Mouse (Mus musculus): ENCODE data around the gene Kcnc1.

Gene Kcnc1

DNA sequence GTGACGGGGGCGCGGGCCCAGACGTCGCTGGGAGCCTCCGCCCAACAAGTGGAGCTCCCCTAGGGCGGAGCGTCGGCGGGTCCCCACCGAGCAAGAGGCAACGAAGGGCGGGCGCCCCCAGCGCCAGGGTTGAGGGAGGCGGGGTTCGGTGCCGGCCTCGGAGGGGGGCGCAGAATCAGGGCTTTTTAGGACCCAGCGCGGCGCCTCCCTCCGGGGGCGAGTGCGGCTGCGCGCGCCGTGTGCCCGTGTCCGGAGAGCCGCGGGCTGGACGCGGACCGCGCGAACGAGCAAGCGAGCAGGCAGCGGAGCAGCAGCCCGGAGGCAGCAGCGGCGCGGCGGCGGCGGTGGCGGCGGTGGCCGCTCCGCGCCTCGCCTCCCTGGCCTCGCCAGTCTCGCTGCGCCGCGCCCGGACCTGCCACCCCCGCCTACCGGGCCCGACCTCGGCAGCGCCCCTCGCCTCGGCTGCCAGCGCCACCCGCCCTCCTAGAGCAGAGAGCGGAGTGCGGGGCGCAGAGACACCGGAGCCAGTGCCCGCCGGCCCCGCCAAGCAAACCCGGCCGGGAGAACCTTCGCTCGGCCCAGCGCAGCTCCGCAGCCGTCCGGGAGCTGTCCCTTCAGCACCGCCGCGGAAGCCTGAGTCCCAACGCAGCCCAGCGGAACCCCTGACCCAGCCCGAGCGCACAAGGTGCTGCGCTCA, at the start of gene Kcnc1:
Gene Kcnc1 (plus strand): TSS at position 267 of the 697 bp plus-strand sequence.
- no peak for DNase-seq (ENCODE audit: low read depth)

DNA sequence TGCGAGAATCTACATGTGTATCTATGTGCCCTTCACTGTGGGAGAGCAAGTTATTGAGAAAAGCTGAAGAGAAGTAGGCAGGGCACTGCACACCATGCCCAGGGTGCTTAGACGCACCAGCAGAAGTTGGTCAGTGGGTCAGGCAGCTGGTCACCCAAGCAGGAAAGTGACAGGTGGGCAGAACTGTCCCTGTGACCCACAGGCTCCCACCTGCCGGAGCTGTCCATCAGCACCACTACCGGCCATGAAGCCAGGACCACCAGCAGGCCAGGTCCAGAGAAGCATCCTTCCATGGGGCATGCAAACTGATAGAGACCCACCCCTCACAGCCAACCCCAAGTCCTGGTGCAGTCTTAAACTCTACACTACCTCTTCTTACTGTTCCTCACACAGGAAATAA, 48.6 kb upstream of the Kcnc1 start:
- no peak for DNase-seq (ENCODE audit: low read depth)

DNA sequence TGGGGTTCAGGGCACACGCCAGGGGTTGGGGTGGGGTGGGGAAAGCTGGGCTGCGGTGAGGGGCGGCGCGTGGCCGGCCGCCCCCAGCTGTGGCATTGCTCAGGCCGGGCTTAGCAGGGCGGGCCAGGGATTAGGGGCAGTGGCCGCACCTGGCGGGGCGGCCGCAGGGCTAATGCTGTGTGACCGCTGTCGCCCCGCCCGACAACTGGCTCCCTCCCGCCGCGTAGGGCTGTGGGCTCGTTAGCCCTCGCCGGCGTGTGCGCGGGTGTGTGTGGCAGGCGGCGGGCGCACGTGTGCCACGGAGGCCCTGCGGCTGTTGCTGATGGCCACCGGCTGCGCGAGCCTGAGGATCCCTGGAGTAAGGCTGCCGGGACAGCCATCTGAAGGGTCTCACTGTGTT, 47.5 kb upstream of the Kcnc1 start:
- DNase-seq (ENCODE audit: low read depth), result no peak

DNA sequence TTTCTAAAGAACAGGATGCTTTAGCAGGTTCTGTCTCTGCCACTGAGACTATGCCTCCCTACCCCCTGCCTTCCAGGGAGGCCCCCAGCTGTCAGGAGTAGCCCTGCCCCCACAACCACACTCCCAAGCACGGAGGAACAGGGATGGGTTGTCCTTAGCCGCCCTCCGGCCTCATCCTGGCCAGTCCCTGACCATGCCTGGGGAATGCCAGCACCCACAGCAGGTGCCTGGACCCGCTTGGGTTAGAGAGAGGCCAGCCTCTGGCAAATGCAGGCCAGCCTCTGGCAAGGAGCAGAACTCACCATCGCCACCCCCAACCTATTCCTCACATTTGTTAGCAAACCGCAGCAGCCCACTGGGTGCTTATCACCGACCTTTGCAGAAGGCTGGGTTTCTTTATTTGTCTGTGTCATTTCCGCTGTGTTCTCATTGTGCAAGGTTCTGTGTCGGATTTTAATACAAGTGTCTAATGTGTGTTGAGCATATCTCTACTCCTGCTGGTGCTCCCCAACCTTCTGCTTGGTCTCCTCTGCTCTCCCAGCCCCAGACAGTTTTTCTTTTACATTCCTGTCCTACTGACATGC, 46.1 kb upstream of the Kcnc1 start:
- no peak for DNase-seq (ENCODE audit: low read depth)

DNA sequence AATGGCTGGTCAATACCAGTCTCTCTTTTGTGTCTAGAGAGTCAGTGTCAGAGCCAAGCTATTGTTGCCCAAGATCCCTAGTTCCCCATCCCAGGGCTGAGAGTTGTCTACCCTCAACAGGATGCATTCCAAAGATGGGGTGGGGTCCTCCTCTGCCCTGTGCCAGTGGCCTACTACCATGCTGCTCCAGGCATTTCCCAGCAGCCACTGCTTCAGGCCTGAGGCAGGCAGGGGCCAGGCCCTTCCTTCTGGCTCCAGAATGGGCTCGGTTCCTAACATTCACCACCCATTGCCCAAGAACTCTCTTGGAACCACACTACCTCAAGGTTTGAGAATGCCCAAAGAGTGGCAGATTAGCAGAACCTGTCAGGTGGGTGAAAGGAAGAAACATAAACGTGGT, 43.5 kb upstream of the Kcnc1 start:
- no peak for DNase-seq (ENCODE audit: low read depth)

DNA sequence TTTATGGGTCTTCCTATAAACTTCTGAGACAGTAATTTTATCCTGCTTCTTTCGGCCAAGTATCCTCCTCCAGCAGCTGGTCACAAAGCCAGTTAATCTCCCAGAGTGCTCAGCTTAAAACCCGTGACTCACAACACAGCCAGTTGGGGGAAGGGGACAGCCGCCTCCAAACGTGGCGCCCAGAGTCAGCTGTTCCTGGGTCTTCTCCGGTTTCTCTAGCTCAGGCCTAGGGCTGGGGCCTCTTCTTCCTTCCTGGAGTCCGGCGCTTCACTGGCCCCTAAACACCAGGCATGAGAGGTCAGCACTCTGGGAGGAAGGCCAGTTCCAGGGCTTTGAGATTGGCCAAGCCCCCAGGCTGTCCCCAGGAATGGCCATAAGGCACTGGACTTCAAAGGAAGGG, 43.1 kb upstream of the Kcnc1 start:
- DNase-seq (ENCODE audit: low read depth), result peak; percentile 12

DNA sequence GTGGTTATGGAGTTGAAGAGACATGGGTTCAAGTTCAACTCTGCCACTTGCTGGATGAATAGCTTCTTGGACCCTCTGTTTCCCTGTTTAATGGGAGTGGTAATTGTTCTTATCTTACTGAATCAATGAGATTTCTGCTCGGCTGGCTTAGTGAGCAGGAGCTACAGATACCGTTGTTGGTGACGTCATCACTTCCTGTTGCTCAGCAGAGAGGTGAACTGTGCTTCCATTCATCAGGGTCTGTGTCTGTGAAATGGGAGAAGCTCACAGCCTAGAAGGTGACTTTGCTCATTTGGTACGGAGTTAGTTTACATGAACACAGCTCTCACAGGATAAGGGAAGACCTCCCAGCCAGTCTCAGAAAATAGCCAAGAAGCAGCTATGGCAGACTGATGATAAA, 42.4 kb upstream of the Kcnc1 start:
- no peak for DNase-seq (ENCODE audit: low read depth)

DNA sequence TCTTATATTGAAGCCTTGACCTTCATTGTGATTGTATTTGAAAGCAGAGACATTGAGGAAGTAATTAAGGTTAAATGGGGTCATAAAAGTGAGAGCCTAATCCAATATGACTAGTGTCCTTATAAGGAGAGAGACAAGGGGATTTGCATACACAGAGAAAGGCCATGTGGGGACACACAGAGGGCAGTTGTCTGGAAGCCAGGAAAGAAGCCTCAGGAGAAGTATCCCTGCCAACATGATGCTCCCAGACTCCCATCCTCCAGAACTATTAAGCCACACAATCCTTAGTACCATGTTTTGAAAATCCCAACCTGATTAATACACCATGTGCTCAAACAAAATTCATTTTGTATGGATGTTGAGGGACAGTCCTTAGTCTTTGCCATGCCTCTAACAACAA, 34.5 kb upstream of the Kcnc1 start:
- no peak for DNase-seq (ENCODE audit: low read depth)

DNA sequence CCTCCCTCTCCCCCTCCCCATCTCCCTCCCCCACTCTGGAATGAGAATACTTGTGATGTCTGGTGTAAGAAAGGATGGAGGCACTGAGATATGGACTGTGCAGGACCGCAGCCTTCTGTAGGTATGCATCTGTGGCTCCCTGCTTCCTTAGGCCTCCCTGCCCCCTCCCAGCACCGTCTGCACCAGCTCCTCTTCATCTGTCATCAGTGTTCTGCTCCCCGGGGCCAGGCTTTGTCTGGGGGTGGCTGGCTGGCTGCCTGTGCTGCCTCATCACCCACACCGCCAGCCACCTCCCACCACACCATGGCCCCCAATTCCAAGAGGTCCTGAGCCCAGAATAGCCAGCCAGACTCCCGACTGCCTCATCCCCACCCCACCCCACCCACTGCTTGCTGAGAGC, 32.1 kb upstream of the Kcnc1 start:
- DNase-seq (ENCODE audit: low read depth), result no peak

DNA sequence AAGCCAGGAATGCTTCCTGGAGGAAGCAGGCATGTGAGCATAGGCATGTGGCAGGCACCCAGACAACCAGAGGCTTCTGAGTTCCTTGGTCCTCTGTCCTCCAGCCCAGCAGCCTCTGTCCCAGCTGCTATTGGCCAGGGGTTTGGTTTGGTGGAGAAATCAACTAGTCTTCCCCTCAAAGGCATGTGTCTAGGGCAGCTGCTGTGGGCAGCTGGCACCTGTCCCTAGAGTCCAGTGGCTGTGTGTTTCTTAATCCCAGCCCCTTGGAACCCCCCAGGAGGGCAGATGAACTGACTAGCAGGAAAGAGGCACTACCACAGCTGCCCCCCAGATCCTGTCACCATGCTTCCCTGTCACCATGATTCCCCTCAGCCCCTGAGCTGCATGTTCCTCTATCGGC, 30.5 kb upstream of the Kcnc1 start:
- DNase-seq (ENCODE audit: low read depth), result no peak

DNA sequence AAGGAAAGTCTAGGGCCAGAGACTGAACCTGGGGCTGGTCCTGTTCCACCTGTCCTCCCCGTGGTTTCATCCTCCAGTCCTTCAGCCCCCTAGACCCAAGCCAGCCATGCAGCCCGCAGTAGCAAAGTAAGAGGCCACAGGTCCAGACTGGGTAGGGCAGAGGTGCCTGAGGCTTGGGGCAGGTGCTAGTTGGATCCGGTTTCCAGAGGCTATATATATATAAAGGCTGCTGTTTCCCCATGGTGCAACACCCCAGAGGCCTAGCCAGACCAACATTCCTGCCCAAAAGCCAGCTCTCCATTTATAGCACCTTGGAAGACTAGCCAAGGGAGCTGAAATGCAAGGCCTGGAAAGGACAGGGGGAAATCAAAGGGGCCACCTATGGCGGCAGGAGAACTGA, 25.2 kb upstream of the Kcnc1 start:
- no peak for DNase-seq (ENCODE audit: low read depth)

DNA sequence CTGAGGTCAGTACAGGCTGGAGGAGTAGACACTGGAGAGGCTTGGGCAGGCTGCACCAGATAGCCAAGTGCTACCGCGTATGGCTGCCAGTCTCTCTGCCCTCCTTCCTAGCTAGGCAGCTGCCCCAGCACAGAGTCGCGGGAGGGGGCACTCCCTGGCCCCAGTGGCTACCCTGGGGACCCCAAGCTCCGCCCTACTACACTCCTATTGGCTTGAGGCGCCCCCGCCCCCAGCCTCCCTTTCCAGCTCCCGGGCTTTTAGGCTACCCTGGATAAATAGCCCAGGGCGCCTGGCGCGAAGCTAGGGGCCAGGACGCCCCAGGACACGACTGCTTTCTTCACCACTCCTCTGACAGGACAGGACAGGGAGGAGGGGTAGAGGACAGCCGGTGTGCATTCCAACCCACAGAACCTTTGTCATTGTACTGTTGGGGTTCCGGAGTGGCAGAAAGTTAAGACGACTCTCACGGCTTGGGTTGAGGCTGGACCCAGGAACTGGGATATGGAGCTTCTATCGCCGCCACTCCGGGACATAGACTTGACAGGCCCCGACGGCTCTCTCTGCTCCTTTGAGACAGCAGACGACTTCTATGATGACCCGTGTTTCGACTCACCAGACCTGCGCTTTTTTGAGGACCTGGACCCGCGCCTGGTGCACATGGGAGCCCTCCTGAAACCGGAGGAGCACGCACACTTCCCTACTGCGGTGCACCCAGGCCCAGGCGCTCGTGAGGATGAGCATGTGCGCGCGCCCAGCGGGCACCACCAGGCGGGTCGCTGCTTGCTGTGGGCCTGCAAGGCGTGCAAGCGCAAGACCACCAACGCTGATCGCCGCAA, 19.9 kb upstream of the Kcnc1 start, which contains the start of gene Myod1:
Gene Myod1 (plus strand): TSS at position 303 of the 836 bp plus-strand sequence.
- no peak for DNase-seq (ENCODE audit: low read depth)

DNA sequence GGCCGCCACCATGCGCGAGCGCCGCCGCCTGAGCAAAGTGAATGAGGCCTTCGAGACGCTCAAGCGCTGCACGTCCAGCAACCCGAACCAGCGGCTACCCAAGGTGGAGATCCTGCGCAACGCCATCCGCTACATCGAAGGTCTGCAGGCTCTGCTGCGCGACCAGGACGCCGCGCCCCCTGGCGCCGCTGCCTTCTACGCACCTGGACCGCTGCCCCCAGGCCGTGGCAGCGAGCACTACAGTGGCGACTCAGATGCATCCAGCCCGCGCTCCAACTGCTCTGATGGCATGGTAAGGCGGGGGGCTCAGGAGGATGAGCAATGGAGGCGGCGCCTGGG, 19.3 kb upstream of the Kcnc1 start:
- DNase-seq (ENCODE audit: low read depth), result no peak

DNA sequence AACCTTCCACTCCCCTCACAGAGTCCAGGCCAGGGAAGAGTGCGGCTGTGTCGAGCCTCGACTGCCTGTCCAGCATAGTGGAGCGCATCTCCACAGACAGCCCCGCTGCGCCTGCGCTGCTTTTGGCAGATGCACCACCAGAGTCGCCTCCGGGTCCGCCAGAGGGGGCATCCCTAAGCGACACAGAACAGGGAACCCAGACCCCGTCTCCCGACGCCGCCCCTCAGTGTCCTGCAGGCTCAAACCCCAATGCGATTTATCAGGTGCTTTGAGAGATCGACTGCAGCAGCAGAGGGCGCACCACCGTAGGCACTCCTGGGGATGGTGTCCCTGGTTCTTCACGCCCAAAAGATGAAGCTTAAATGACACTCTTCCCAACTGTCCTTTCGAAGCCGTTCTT, 18.2 kb upstream of the Kcnc1 start:
- no peak for DNase-seq (ENCODE audit: low read depth)

DNA sequence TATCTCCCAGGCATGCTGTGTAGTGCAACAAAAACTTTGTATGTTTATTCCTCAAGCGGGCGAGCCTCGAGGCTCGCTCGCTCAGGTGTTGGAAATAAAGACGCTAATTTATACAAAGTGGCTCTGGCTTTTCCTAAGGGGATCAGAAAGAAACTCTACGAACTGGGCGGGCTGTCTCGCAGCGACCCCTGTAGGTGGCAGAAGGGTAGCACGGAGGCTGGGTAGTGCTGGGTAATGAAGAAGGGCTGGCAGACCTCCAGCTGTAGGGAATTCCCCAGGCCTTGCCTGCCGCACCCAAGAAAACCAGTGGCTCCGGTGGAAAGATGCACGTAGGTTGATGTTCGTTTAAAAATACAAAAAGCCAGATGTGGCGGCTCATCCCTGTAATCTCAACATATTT, 17.3 kb upstream of the Kcnc1 start:
- DNase-seq (ENCODE audit: low read depth), result peak; percentile 74

DNA sequence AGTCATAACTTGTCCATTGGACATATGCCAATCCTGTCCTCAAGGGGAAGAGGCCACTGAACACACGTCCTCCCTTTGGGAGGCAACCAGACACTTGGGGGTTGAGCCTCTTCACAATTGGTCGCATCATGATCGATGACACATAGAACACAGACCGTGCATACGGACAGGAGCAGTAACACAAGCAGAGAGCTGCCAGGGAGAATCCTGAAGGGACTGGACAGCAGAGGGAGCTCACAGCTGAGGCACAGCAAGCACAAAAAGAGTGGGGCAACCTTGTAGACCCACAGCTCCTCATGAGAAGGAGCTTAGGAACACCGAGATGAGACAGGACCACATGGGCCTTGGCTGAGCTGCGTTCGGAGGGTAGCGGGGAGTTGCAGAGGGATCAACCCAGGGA, 15.7 kb upstream of the Kcnc1 start:
- peak; percentile 26 for DNase-seq (ENCODE audit: low read depth)

DNA sequence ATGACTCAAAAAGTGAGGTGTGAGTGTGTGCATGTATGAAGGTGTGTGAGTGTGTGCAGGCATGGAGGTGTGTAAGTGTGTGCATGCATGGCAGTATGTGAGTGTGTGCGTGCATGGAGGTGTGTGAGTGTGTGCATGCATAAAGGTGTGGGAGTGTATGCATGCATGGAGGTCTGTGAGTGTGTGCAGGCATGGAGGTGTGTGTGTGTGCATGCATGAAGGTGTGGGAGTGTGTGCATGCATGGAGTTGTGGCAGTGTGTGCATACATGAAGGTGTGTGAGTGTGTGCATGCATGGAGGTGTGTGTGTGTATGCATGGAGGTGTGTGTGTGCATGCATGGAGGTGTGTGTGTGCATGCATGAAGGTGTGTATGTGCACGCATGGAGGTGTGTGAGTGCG, 8.9 kb upstream of the Kcnc1 start:
- DNase-seq (ENCODE audit: low read depth), result no peak

DNA sequence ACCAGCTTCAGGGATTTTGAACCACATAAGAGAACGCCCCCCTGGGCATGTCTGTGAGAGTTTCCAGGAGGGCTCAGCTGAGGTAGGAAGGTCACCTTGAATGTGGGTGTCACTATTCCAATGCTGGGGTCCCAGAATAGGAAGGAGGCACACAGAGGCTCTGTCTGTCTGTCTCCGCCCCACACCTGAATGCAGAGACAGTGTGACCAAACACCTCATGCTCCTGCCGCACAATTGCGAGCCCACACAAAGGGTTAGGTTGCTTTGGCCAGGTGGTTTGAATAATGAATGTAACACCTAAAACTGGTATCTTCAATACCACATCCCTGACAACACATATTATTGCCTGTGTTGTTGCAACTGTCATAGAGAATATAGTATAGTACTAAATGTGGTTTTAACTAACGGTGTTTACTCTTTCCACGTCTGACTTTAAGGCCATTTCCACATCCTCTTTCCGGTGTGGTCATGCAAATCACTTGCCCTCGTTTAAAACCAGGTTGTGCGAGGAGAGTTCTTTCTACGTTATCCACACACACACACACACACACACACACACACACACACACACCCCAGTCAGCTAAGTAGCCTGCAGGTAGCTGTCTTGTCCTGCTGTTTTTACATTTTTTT, 6.7 kb upstream of the Kcnc1 start:
- DNase-seq (ENCODE audit: low read depth), result no peak

DNA sequence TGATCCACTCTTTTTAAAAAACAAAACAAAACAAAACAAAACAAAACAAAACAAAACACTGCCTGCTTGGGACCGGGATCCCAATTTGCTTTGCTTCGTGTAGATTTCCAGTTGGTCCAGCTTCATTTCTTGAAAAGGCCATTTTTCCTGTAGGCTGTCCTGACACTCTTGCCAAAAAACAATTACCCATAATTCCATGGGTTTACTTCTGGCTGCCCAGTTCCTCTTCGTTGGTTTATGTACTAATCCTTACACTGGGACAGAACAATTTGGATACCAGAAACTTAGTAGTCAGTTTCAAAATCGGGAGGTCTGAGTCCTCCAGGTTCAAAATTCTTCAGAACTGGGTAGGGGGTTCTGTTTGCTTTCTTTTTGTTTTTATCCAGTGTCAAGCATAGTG, 6.1 kb upstream of the Kcnc1 start:
- DNase-seq (ENCODE audit: low read depth), result peak; percentile 50

DNA sequence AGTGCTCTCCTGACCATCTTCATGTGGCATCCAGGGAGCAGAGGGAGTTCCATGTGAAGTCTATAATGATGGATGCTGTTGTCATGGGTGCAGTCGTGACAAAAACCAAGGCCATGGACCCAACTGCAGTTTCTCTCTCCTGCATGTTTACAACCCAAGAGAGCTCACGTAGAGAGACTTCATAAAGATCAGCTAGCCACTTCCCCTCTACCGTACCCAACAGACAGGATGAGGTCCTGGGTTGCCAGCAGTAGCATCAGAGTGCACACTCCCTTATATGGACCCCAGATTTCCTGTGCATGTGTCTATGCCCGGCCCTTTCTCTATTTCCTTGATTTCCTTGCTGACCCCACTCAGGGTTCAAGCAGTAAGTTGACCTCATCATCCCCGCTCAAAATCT, 4.6 kb upstream of the Kcnc1 start:
- DNase-seq (ENCODE audit: low read depth), result no peak

DNA sequence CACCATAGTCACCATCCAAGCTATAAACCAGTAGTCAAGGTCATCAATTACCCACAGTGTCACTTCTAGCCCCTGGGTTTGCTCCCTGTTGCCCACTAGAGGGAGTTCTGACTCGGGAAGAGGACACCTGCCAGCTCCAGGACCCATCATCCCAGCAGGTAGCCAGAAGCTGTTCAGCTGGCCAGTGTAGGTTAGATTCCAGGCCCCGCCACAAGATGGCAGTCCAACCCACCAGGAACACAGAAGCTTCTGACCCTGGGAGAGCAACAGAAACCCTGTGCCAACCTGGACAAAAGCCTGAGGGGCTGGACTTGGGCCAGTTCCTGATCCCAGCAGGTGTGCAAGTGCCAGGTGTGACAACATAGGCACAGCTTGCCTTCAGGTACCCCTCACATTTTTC, 3.2 kb upstream of the Kcnc1 start:
- peak; percentile 78 for DNase-seq (ENCODE audit: low read depth)

DNA sequence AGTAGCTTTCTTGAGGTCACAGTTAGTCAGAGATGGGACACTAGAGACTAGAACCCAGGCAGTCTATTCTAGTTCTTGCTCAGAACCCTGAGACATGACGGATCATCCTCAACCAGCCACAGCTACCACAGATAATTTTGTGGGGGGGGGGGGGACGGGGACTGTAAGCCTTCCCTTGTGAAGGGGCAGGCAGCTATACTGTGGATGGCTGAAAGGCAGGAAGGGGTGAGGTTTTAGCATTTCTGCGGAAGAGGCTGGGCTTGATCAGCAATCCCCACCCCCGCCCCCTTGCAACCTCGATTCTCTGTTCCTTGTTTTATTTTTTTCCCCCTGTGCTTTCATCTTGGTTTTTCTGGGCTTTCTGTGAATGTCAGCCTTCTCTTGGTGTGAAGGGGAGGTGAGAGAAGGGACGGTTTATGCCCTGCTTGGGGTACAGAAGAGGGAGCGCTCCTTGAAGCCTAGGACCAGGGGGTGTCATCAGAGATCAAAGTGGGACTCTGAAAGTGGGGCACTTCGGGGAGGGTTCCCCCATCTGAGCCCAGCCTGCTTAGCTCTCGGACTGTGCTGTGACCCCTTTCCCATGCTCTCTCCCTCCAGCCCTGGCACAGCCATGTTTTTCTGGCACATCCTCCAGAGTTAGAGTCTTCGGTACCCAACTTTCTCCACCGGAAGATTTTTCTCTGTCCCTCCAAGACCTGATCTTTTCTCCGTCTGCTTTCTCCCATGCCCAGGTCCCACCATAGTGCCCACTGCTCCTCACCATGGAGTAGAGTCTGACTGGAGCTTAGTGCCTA, 2.4 kb upstream of the Kcnc1 start:
- no peak for DNase-seq (ENCODE audit: low read depth)

All from NIH3T3 (cell line).